Mouse (Mus musculus) E14TG2a.4 (cell line): ENCODE data around the gene Mlf1.

Source experiments
- CTCF ChIP-seq: conservative IDR thresholded peaks from 2 replicates; pipeline ENCODE4 v1.5.1; 2014; ENCODE audit warnings: low read length
- POU5F1 ChIP-seq: IDR thresholded peaks from 2 replicates; pipeline ENCODE4 v1.6.1; 2014; ENCODE audit warnings: low read length, borderline replicate concordance

GRCm38 (mm10) chr3:67343004-67343662 lies 30.8 kb upstream of the Mlf1 start:
- TF ChIP-seq CTCF (peak; percentile 17; the same call in 1 of the 2 replicates), POU5F1 (no peak)
